Mouse (Mus musculus): Measurements from ENCODE around the gene Gmcl1.

Gmcl1 gene

DNA sequence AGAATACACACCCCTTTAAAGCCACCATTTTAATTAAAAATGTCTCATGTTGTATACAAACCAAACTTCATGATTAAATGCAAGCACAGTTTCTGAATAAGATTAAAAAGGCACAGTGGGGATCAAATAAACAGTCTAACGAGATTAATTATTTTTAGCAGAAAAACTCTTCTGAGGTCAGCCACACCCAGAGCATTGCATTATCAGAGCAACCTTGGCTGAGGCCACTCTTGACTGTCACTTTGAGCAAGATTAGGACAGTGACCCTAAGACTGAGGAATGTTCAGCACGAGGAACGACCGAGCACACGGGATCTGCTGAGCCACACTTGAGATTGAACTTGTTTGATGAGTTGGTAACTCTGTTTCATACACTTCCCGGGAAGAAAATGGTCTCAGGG, 3.6 kb upstream of the Gmcl1 start:
- DNase-seq (ENCODE audit: low read depth in 1 of 2, low spot score in 2 of 2): no peak

DNA sequence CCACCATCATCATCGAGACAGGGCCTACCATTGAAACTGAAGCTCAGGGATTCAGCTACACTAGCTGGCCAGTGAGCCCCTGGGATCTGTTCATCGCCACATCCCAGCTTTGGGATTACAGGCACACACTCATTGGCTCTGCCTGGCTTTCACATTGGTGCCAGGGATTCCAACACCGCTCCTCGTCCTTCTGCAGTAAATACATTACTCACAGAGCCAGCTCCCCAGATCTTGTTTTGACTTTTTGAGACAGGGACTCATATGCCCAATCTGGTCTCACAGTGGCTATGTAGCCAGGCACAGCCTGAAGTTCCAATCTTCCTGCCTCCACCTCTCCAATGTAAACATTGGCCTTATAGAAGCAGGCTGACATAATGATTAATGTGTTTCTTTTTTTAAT, 3.1 kb upstream of the Gmcl1 start:
- no peak for DNase-seq (ENCODE audit: low read depth in 1 of 2, low spot score in 2 of 2)

DNA sequence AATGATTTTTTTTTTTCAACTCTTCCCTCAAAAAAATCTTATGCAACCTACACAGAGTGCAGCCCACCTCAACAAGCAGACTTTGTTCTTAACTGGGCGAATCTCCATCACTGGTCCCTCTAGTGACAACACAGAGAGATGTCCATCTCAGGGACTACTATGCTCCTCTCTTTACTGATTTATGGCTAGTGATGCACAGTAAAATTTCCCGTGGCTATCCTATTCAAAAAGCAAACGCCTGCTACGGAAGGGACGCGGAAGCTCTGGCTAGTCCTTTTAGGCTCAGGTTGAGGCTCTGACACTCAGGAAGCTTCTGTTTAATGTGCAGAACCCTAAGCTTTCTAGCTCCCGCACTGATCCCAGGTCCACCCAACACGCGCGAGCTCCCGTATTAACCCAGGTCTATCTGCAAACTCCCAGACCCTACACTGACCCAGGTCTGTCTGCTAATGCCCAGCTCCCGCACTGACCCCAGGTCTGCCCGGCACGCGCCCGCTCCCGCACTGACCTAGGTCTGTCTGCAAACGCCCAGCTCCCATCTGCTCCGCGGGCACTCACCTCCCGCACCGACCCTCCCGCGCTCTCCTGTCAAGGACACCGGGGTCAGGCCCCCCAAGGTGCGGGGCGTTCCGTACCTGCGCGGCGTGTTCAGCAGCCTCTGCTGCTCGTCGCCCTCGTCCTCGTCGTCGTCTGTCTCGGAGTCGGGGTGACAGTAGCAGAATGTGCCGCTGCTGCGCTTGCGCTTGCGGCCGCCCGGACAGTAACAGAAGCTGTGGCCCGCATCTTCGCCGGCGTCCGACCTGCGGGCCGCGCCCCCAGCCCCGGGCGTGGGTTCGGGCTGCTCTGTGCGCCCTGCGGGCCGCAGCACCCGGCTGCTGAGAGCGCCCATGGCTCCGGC, 658 bp downstream of the Gmcl1 start:
- peak in 1 of 2 experiments; percentile 10 for DNase-seq (ENCODE audit: low read depth in 1 of 2, low spot score in 2 of 2)

DNA sequence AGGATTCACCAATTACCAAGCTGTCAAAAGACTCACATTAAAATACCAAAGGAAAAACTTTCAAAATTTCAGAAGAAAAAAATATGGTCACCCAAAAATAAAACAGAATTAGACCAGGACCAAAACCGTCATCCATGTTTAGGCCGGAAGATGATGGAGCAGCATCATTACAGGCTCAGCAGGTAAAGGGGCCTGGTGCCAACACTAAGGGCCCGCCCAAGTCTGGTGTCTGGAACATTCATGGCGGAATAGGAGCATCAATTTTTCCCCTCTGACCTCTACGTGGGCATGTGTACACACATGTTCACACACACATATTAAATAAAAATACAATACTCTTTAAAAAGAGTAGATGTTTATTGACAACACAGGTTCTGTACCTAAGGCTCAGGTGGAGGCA, 4.5 kb downstream of the Gmcl1 start:
- no peak for DNase-seq (ENCODE audit: low read depth in 1 of 2, low spot score in 2 of 2)

DNA sequence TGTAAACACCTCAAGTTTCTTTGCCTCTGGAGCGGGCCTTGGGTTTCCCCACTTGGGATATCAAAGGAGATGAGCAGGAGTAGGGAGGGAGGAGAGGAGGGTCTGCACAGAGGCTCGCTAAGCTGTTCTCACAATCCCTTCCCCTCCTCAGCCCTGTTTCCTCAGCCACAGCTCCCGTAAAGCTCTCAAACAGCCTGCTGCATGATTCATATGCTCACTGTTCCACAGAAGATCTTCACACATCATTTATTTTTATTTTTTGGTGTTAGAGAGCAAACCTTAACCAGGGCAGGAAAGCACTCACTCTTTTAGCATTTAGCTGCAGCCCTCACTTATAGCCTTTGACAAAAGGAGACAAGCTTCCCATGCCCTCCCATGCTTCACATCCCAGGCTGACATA, 11.2 kb downstream of the Gmcl1 start:
- DNase-seq (ENCODE audit: low read depth in 1 of 2, low spot score in 2 of 2): no peak

DNA sequence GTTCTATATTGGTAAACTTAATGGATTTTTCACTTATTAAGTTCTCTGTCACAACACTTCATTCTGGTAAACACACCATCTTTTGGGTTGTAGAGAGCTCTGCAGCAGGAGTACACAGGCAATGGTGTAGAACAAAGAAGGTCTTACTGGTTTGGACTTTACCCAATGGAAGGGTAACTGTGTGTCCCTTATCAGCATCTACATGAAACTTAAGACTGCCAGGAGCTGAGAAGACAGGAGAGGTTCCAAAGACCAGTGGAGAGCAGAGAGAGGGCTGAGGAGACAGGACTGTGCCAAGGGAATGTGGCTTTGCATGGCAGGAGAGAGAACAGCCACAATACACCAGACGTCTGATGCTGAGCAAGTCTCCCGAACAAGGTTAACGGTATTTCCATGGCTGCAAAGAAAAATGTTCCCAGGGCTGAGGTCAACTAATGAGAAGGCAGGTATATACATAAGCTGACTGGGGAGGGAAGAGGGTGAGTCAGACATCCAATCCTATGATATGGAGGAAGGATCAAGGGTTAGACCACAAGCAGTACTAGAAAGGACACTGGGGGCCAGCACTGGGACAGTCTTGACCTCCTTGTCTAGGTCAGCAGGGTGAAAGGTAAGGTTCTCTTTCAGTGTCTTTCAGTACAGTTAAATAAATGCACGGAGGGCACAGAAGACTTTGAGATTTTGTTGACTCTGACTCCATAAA, 25.0 kb downstream of the Gmcl1 start:
- no peak for DNase-seq (ENCODE audit: low read depth in 1 of 2, low spot score in 2 of 2)

DNA sequence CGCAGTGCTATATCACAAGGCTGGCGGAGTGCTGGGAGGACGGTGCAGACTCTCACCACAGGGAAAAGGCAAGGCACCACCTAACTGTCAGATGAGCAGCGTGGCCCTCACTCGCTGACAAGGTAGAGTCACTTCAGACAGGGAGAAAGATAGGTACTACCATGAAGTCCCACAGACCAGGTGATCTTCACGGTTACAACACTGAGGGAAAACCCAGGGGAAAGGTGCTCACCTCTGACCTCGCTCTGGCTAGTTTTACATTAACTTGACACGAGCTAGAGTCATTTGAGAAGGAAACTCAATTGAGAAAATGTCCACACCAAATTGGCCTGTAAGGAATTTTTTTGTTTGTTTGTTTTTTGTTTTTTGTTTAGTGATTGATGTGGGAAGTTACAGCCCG, 30.6 kb downstream of the Gmcl1 start:
- no peak for DNase-seq (ENCODE audit: low read depth in 1 of 2, low spot score in 2 of 2)

DNA sequence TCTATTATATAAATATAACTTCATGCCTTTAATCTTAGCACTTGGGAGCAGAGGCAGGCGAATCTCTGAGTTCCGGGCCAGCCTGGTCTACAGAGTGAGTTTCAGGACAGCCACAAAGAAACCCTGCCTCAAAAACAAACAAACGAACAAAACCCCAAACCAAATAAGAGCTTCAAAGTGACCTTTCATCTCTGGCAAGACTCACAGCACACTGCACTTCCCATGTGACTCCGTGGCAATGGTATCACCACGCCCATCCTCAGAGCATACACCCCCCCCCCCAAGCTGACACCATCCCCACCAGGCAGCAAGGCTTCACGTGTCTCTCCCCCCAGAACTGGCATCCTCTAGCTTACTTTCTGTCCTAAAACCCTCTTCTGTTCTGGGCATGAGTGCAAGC, 35.3 kb downstream of the Gmcl1 start:
- DNase-seq (ENCODE audit: low read depth in 1 of 2, low spot score in 2 of 2): no peak

DNA sequence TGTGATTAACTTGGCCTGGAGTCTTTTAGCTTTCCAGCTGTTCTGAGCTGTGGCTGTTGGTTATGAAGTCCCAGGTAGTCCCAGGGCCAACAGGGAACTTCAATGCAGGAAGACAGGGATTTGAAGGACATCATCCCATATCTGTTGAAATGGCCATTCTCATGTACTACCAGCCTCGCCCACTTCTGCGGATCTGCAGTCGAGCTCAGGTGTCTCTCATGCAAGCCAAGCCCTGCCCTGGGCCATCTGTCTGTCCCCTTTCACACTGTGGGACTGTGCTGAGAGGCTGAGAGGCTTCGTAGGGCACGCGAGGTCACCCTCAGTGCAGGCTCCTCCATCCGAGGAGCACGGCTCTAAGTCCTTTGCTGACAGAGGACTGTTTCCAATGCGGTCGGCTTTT, 37.0 kb downstream of the Gmcl1 start:
- no peak for DNase-seq (ENCODE audit: low read depth in 1 of 2, low spot score in 2 of 2)

DNA sequence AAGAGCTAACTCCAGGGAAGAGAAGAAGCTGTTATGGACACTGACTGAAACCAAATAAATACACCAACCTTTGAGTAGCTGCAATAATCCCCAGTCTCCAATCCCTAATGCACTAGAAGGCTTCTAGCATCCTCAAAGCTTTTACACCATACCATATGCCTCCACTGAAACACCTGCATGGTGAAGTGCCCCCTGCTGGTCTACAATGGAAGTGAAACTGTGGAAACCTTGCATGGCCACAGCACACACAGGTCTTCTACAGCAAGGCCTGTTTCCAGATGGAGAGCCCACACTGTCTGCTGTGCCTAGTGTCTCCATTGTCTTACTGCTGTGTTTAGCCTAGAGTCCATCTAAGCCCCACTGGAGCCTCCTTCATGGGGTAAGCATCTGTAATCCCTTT, 38.7 kb downstream of the Gmcl1 start:
- DNase-seq (ENCODE audit: low read depth in 1 of 2, low spot score in 2 of 2): peak in 1 of 2 experiments; percentile 30

DNA sequence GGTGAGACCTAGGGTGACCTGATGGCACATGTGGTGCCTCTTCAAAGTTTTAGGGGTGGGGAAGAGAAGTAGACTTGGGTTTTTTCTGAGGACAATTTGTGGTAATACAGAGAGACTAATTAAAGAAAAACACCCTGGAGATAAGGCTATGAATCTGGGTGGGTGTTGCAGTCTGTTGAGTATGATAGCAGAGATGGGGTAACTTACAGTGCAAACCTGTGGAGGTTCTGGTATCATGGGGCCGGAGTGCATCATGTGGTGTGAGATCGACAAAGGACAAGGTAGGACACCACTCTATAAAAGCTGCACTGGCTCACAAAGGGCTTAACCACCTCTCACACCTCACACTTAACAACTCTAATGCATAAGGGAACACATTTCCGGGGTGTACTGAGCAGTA, 43.5 kb downstream of the Gmcl1 start:
- DNase-seq (ENCODE audit: low read depth in 1 of 2, low spot score in 2 of 2): no peak

DNA sequence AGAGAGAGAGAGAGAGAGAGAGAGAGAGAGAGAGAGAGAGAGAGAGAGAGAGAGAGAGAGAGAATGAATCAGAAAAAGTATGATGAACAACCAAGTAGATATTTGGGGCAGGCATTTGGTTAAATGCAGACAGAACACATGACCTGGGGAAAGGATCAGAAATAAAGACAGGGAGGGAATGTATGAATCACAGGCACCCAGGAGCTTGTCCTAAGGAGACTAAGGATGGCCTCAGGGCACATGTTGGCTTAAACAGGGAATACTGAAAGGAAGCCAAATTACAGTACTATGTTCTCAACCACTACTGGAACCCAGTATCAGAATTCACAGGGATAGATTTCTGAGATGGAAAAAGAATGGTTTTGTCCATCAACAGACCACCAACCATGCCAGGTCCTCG, 46.2 kb downstream of the Gmcl1 start:
- DNase-seq (ENCODE audit: low read depth in 1 of 2, low spot score in 2 of 2): no peak

DNA sequence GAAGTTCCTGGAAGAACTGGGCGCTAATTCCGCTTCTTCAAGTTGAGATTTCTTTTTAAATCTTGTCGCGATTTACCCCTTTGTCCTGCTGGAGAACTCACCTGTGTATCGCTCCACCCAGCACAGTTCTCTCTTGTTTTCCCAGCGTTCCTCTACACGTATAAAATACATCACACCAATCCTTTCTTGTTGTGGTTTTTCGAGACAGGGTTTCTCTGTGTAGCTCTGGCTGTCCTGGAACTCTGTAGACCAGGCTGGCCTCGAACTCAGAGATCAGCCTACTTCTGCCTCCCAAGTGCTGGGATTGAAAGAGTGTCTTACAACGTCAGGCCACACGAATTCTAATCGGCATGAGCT, 48.5 kb downstream of the Gmcl1 start:
- DNase-seq (ENCODE audit: low read depth in 1 of 2, low spot score in 2 of 2): no peak

DNA sequence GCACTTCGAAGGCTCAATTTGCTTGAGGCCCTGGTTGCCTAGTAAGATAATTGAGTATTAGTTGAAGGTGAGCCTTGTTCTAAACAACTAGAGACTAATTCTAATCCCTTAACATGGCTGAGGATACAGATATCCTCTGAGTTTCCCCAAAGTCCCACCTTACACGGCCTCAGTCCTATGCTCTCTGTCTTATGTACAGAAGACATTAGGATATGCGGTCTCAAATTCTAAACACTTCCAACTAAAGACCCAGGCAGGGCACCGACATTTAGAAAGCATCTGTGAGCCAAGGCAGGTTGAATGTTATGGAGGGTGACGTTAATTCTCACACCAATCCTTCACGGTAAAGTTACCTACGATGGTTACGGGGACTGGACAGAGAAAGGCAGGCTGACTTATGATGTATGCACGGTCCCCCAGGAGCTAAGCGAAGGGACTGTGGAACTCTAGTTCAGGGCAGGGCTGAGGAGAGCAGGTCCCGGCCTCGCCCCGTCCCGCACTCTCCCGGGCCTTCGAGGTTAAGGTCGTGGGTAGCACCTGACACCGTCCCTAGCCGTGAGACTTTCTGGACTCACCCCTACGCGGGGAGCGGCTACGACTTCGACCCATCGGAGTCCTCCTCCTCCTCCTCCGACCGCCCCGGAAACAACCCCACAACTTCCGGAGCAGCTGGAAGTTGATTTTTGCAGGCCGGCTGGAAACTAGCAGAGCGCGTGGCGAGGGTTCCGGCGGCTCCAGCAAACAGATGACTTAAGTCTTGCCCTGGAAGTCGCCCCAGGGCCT, 49.1 kb downstream of the Gmcl1 start, which contains the start of gene Snrnp27:
Gene Snrnp27, minus strand, starts transcription at position 651 of the 783 bp plus-strand sequence.
- DNase-seq (ENCODE audit: low read depth in 1 of 2, low spot score in 2 of 2): peak; percentile 83 to 88

DNA sequence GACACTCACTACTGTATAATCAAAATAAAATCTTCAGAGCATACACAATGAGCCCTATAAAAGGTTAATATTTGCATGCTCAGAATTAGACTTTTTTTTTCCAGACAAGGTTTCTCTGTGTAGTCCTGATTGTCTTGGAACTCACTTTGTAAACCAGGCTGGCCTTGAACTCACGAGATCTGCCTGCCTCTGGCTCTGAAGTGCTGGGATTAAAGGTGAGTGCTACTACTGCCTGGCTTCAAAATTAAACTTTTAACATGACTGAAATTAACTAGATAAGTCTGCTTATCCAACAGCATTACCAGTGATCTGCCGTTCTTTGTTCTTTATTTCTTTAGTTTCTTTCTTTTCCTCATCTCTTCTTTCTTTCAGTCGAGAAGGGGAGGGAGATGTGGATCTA, 51.9 kb downstream of the Gmcl1 start:
- no peak for DNase-seq (ENCODE audit: low read depth in 1 of 2, low spot score in 2 of 2)

DNA sequence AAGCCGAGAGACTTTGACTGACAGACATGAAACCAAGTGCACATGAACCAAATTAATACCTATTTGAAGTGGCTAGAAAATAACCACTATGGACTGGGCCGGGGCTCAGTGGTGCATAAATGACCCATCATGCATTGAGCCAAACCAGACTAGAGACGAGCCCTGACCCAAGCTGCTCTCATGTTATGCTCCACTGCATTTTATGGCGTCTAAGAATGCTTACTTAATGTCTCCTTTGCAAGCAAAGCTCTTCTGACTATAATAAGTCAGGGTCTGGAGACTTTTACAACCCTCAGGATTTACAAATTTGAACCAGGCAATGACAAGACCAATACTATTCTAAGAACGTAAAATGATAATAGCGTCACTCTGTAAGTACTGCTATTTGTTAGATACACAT, 54.8 kb downstream of the Gmcl1 start:
- no peak for DNase-seq (ENCODE audit: low read depth in 1 of 2, low spot score in 2 of 2)

DNA sequence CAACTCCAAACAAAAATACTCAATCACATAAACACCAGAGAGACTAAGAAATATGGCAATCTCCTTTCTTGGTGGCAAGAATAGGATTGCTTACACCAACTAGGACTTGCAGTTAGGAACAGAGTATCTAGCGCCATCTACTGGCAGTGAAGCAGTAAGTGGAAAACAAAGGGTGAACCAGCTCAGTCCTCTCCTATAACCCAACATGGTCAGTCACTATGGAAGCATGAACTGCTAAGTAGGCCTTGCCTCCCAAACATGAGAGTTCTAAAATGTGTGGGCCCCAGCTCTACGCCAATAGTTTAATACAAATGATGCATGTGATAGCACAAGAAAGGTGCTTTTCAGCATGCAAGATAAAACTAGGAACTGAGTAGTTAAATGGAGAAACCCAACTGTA, 62.3 kb downstream of the Gmcl1 start:
- peak; percentile 28 to 36 for DNase-seq (ENCODE audit: low read depth in 1 of 2, low spot score in 2 of 2)

DNA sequence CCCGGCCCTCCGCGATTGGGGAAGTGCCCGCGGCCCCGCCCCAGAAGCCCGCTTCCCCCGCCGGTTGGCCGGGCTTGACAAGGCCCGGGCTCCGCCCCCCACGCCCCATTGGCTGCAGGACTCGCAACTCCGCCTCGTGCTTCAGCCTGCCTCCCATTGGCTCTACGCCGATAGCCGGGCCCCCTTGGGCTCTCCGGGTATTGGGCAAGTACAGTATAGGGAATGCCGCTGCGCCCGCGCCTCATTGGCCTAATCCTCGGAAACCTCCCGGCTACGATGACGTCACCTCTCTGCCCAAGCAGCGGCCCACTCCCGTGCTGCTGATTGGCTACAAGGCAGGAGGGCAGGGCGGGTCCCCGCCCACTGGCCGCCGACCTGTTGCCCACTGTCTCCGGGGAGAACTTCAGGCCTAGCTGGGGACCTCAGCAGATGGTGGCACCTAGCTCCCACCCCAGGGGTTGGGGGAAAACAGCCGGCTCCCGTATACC, 63.9 kb downstream of the Gmcl1 start:
- peak; percentile 99 to 100 for DNase-seq (ENCODE audit: low read depth in 1 of 2, low spot score in 2 of 2)

DNA sequence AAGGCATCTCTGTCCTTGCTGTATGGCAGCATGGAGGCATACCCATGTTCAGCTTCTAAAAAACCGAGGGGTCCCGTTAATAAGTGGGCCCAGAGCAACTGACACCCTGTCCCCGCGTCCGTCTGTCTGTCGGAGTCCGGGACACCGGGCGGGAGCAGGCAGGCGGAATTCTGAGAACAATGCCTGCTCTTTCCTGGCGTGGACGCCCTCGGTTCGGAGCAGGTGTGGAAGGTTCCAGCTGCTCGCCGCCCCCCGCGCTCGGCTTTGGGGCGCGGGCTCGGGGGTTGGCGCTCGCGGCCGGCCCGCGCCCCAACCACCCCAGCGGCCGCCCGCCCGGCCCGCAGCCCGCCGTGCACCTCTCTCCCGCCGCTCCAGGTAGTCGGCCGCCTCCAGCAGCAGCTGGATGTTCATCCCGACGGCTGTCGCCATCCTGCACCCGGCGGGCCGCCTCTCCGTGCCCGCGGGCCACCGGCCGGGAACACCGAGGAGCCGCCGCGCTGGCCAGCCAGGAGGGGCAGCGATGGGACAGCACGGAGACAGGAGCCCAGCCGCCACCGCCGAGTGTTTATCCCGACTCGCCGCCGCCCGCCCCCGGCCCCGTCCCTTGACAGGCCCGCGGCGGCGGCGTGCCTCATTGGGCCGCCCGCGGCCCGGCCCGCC, 64.5 kb downstream of the Gmcl1 start, which contains the start of gene Mxd1:
Gene Mxd1, minus strand, starts transcription at position 582 of the 660 bp plus-strand sequence.
- no peak for DNase-seq (ENCODE audit: low read depth in 1 of 2, low spot score in 2 of 2)

DNA sequence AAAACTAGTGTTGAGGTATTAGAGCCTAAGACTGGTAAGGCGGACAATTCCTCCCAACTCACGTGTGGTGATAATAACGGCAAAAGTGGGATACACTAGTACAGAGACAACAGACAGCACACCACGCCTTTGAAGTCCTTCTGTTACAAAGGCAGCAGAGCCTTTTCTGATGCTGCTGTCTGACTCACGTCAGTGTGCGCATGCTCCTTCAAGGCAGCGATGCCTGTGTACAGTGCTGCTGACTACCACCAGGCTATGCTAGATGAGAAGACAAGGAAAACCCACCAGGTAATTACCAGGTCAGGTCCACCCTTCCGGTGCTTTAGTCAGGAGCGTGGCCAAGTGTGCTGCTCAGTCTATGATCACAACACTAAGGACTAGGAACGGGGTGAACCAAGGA, 66.1 kb downstream of the Gmcl1 start:
- DNase-seq (ENCODE audit: low read depth in 1 of 2, low spot score in 2 of 2): no peak
